Mouse (Mus musculus) stomach, embryonic 15.5 days (tissue): Measurements from ENCODE around the gene Slc35d1. TPM values are rescaled to one million over a fixed set of nuclear protein-coding genes. Genes with fewer than 3 reads are reported as not detected.

ENCODE experiments used
- ATAC-seq: fragments of 200-750 bp; cut with Nextera tagmentation; 2 replicates; pipeline ENCODE4 v1.8.0; 2017; ENCODE audit warnings: low read depth, moderate number of reproducible peaks, moderate TSS enrichment; ENCODE audit not compliant: insufficient read depth, low FRiP score
- H3K27ac ChIP-seq: fragments of 300-500 bp; sonication (generic); 2 replicates; pipeline ENCODE4 v1.5.1; 2015; ENCODE audit warnings: mild to moderate bottlenecking, inconsistent platforms
- H3K27me3 ChIP-seq: fragments of 300-500 bp; sonication (generic); replicated peaks from 2 replicates; pipeline ENCODE4 v1.6.1; 2015; ENCODE audit warnings: inconsistent platforms
- H3K36me3 ChIP-seq: fragments of 300-500 bp; sonication (generic); 2 replicates; pipeline ENCODE4 v1.6.1; 2015; ENCODE audit warnings: inconsistent platforms
- H3K4me1 ChIP-seq: fragments of 300-500 bp; sonication (generic); 2 replicates; pipeline ENCODE4 v1.6.1; 2015; ENCODE audit warnings: inconsistent platforms
- H3K4me2 ChIP-seq: fragments of 300-500 bp; sonication (generic); 2 replicates; pipeline ENCODE4 v1.6.1; 2015; ENCODE audit warnings: mild to moderate bottlenecking, inconsistent platforms
- H3K4me3 ChIP-seq: fragments of 300-500 bp; sonication (generic); replicated peaks from 2 replicates; pipeline ENCODE4 v1.5.1; 2015; ENCODE audit warnings: inconsistent platforms
- H3K9ac ChIP-seq: fragments of 300-500 bp; sonication (generic); 2 replicates; pipeline ENCODE4 v1.6.1; 2015; ENCODE audit warnings: inconsistent platforms
- H3K9me3 ChIP-seq: fragments of 300-500 bp; sonication (generic); 2 replicates; pipeline ENCODE4 v1.6.1; 2016; ENCODE audit warnings: inconsistent platforms
- WGBS: fragments of 180-500 bp; shearing (Covaris S2); methylation state at CpG from one replicate; pipeline ENCODE4 v1.1.7; 2015; 5-methylcytosine and 5-hydroxymethylcytosine counted together
- polyA plus RNA-seq: library from polyadenylated mRNA; unstranded; fragments of >200 nt; fragmentation: Nextera tagmentation; extraction: Ambion mirVana; gene quantifications from 2 replicates; pipeline ENCODE4 v1.2.1, GENCODE M21; 2015

Slc35d1 gene
- polyA plus RNA-seq: 11.3 and 11.5 TPM in 2 replicates

- peak within 1 kb of the TSS; percentile 97 for H3K9ac ChIP-seq
- H3K4me1 ChIP-seq: peaks cover 4% of the 10 kb centered on the region; the same call in 1 of the 2 replicates
- WGBS: 2% methylated on average over 46 of the region's 70 CpGs
- peaks cover 4% of the 10 kb centered on the region; the same call in 1 of the 2 replicates for H3K36me3 ChIP-seq
- no peaks in the 10 kb centered on the region for H3K9me3 ChIP-seq
- no peaks in the 10 kb centered on the region for H3K27me3 ChIP-seq
- peak within 1 kb of the TSS; percentile 89 for H3K4me3 ChIP-seq
- peak within 1 kb of the TSS; percentile 61 for H3K4me2 ChIP-seq
- peak within 1 kb of the TSS; percentile 97 for H3K27ac ChIP-seq
- peak; percentile 87 for ATAC-seq
Measured at GRCm38 (mm10) chr4:103214925-103215820, at the start of gene Slc35d1. Gene Slc35d1 (minus strand): TSS chr4:103215164.

DNA sequence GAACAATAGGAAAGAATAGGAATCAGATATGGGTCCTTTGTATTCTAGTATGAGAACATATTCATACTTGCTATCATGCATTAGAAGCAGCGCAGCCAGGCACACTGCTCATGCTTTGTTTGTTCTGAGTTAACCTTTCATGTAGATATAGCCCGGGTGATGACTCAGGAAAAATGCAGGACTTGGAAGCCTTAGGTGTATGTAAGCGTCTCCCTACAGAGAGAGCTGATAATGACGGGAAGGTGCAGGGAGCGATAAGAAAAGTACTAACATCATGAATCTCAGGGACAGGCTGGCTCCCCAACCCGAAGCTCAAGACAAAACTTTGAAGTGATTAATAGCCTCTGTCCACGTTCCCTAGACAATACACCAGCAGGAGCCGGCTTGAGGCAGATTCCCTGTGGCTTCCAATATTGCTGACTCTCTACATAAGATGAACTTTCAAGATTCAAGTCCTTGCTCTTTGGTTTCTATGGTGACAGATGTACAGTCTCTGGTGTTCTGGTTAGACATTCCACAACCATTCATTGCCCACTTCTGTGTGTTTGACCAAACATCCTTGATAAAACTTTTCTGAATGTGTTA, 48.9 kb upstream of the Slc35d1 start:
- Histone ChIP-seq H3K27ac (no peak overlapping the region), H3K27me3 (no peaks in the 10 kb centered on the region), H3K4me3 (no peak overlapping the region), H3K9ac (no peak overlapping the region), H3K4me1 (no peaks in the 10 kb centered on the region), H3K4me2 (no peak overlapping the region), H3K36me3 (no peaks in the 10 kb centered on the region), H3K9me3 (no peaks in the 10 kb centered on the region)
- ATAC-seq: no peak; the same call in 1 of the 2 replicates
- WGBS: 12% methylated on average over 8 of the region's 8 CpGs

GRCm38 (mm10) chr4:103263378-103263777, 48.4 kb upstream of the Slc35d1 start:
- H3K4me2 ChIP-seq: no peak overlapping the region
- no peaks in the 10 kb centered on the region for H3K9me3 ChIP-seq
- WGBS: 19% methylated on average over 5 of the region's 5 CpGs
- no peaks in the 10 kb centered on the region for H3K27me3 ChIP-seq
- no peak overlapping the region for H3K27ac ChIP-seq
- no peaks in the 10 kb centered on the region for H3K36me3 ChIP-seq
- no peaks in the 10 kb centered on the region for H3K4me1 ChIP-seq
- H3K4me3 ChIP-seq: no peak overlapping the region
- H3K9ac ChIP-seq: no peak overlapping the region
- no peak for ATAC-seq

DNA sequence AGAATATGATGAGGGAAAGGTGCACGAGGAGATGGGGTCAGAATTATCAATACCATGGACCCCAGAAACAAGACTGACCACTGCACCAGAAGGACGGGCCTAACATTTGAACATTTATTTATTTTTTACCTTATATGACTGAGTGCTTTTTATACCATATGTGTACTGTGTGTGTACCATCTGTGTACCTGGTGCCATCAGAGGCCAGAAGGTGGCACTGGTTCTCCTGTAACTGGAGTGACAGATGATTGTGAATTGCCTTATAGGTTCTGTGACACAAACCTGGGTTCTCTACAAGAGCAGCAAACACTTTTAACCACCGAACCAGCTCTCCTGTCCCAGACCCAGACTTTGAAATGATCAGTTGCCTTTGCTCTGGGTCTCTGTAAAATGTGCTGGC, 43.9 kb upstream of the Slc35d1 start:
- Histone ChIP-seq H3K4me1 (no peaks in the 10 kb centered on the region), H3K9me3 (no peaks in the 10 kb centered on the region), H3K9ac (no peak overlapping the region), H3K4me3 (no peak overlapping the region), H3K4me2 (no peak overlapping the region), H3K27ac (no peak overlapping the region), H3K36me3 (no peaks in the 10 kb centered on the region), H3K27me3 (no peaks in the 10 kb centered on the region)
- ATAC-seq: no peak
- WGBS: 84% methylated on average over 3 of the region's 3 CpGs

DNA sequence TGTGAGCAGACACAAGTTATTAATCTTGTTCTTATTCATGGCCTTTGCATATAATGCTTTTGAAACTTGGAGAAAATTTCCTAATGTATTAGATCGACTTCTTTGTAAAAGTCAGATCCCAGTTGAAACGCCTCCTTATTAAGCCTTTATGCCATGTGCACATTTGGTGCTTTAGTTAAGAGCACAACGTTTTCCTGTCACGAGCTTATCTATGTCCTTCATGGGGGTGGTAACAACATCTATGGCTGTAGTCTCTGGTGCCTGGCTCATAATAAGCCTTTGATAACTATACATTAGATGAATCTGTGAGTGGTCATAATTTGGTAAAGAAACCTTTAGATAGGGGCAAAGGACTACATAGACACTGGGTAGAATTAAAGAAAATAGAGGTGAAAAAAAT, 38.9 kb upstream of the Slc35d1 start:
- H3K4me1 ChIP-seq: no peaks in the 10 kb centered on the region
- no peak overlapping the region for H3K9ac ChIP-seq
- no peak overlapping the region for H3K27ac ChIP-seq
- H3K9me3 ChIP-seq: no peaks in the 10 kb centered on the region
- H3K36me3 ChIP-seq: no peaks in the 10 kb centered on the region
- H3K27me3 ChIP-seq: no peaks in the 10 kb centered on the region
- H3K4me3 ChIP-seq: no peak overlapping the region
- no peak for ATAC-seq
- whole genome bisulfite sequencing: 62% methylated on average over 4 of the region's 4 CpGs
- no peak overlapping the region for H3K4me2 ChIP-seq

- H3K9me3 ChIP-seq: no peaks in the 10 kb centered on the region
- no peak overlapping the region for H3K27ac ChIP-seq
- no peak overlapping the region for H3K4me3 ChIP-seq
- H3K36me3 ChIP-seq: no peaks in the 10 kb centered on the region
- H3K9ac ChIP-seq: no peak overlapping the region
- H3K4me2 ChIP-seq: no peak overlapping the region
- no peaks in the 10 kb centered on the region for H3K4me1 ChIP-seq
- H3K27me3 ChIP-seq: no peaks in the 10 kb centered on the region
- WGBS: 33% methylated on average over 6 of the region's 6 CpGs
- ATAC-seq: no peak
Measured at GRCm38 (mm10) chr4:103249436-103250085, 34.6 kb upstream of the Slc35d1 start.

GRCm38 (mm10) chr4:103247813-103248212, 32.8 kb upstream of the Slc35d1 start:
- Histone ChIP-seq H3K4me3 (no peak overlapping the region), H3K27me3 (no peaks in the 10 kb centered on the region), H3K27ac (no peak overlapping the region), H3K9me3 (no peaks in the 10 kb centered on the region), H3K36me3 (no peaks in the 10 kb centered on the region), H3K9ac (no peak overlapping the region), H3K4me1 (no peaks in the 10 kb centered on the region), H3K4me2 (no peak overlapping the region)
- 80% methylated on average over 2 of the region's 2 CpGs for WGBS
- ATAC-seq: no peak

DNA sequence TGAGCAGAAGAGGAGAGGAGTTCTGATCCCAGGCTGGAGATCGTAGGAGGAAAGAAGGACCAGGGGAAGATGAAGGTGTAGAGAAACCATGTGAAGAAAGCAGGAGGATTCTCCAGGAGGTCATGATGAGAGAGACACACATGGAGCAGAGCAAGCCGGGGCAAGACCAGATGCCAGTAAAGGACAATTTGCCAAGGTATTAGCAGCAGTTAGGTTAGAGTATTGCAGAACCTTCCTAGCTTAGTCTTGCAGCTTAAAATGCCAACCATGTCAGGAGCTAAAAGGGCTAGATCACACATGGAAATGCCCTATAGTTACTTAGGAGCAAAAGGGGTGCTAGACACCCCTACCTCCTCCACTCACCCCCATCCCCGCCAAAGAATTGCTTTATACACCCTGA, 32.3 kb upstream of the Slc35d1 start:
- WGBS: 82% methylated on average over 3 of the region's 3 CpGs
- H3K9me3 ChIP-seq: no peaks in the 10 kb centered on the region
- H3K4me1 ChIP-seq: no peaks in the 10 kb centered on the region
- H3K4me3 ChIP-seq: no peak overlapping the region
- no peaks in the 10 kb centered on the region for H3K27me3 ChIP-seq
- H3K9ac ChIP-seq: no peak overlapping the region
- no peaks in the 10 kb centered on the region for H3K36me3 ChIP-seq
- H3K4me2 ChIP-seq: no peak overlapping the region
- no peak for ATAC-seq
- no peak overlapping the region for H3K27ac ChIP-seq

- no peak for ATAC-seq
- Histone ChIP-seq H3K4me2 (no peak overlapping the region), H3K4me3 (no peak overlapping the region), H3K27ac (no peak overlapping the region), H3K36me3 (no peaks in the 10 kb centered on the region), H3K9me3 (no peaks in the 10 kb centered on the region), H3K27me3 (no peaks in the 10 kb centered on the region), H3K9ac (no peak overlapping the region), H3K4me1 (no peaks in the 10 kb centered on the region)
- WGBS: 61% methylated on average over 2 of the region's 2 CpGs
Measured at GRCm38 (mm10) chr4:103232156-103232555, 17.2 kb upstream of the Slc35d1 start.

- H3K4me1 ChIP-seq: no peaks in the 10 kb centered on the region
- H3K4me2 ChIP-seq: 0 out of 2 replicates have a peak overlapping the region, but pooled peaks have one; percentile 10
- H3K9me3 ChIP-seq: no peaks in the 10 kb centered on the region
- H3K27ac ChIP-seq: no peak overlapping the region
- H3K4me3 ChIP-seq: no peak overlapping the region
- no peaks in the 10 kb centered on the region for H3K36me3 ChIP-seq
- 39% methylated on average over 9 of the region's 9 CpGs for WGBS
- ATAC-seq: no peak
- H3K27me3 ChIP-seq: no peaks in the 10 kb centered on the region
- H3K9ac ChIP-seq: no peak overlapping the region
Measured at GRCm38 (mm10) chr4:103222854-103223253, 7.9 kb upstream of the Slc35d1 start.

GRCm38 (mm10) chr4:103221789-103222188, 6.8 kb upstream of the Slc35d1 start:
- Histone ChIP-seq H3K4me2 (no peak overlapping the region), H3K36me3 (no peaks in the 10 kb centered on the region), H3K27me3 (no peaks in the 10 kb centered on the region), H3K4me1 (no peaks in the 10 kb centered on the region), H3K27ac (no peak overlapping the region), H3K9me3 (no peaks in the 10 kb centered on the region), H3K4me3 (no peak overlapping the region), H3K9ac (no peak overlapping the region)
- 67% methylated on average over 6 of the region's 6 CpGs for WGBS
- ATAC-seq: no peak

DNA sequence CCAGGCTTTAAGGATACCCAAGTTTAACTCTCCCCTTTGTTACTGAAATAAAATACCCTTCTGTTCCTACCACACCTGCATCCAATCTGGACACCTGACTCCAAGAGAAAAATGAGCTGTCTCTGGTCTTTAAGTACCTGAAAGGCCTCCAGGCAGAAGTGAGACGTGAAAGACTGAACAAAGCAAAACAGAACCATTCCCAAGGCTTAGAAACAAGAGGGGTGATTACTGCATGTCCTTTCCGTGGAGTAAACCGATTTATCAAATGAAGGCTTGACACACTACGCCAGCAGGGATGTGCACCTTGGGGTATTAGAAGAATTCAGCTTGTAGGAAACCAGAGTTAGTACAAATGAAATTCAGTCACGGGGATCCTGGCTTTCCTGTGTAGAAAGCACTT, 4.0 kb upstream of the Slc35d1 start:
- WGBS: 56% methylated on average over 5 of the region's 5 CpGs
- Histone ChIP-seq H3K4me3 (no peak overlapping the region), H3K9me3 (no peaks in the 10 kb centered on the region), H3K27me3 (no peaks in the 10 kb centered on the region), H3K9ac (no peak overlapping the region), H3K36me3 (no peaks in the 10 kb centered on the region), H3K4me2 (no peak overlapping the region), H3K27ac (no peak overlapping the region), H3K4me1 (peaks cover 4% of the 10 kb centered on the region; the same call in 1 of the 2 replicates)
- no peak for ATAC-seq
